Mouse (Mus musculus) hindbrain, embryonic 11.5 days (tissue): ENCODE measurements at regions not wholly inside any gene's neighbourhood (a gene's known extent, or its start where the extent isn't known, plus 50 kb on each side); places are given as distances from the start of the nearest gene placed in this dataset.

Source experiments
- ATAC-seq: fragments of 200-750 bp; cut with Nextera tagmentation; 2 replicates; pipeline ENCODE4 v1.8.0; 2017; ENCODE audit warnings: mild to moderate bottlenecking, moderate TSS enrichment, moderate library complexity; ENCODE audit not compliant: low FRiP score
- DNase-seq: peaks from one replicate; pipeline ENCODE4 v3.0.0-alpha.2; 2015; ENCODE audit warnings: low spot score
- H3K27ac ChIP-seq: fragments of 300-500 bp; sonication (generic); 2 replicates; pipeline ENCODE4 v1.5.1; 2014; ENCODE audit warnings: mild to moderate bottlenecking, low read depth, low read length
- H3K27me3 ChIP-seq: fragments of 300-500 bp; sonication (generic); 2 replicates; pipeline ENCODE4 v1.6.1; 2014; ENCODE audit warnings: mild to moderate bottlenecking, low read length, moderate library complexity, mixed read lengths; ENCODE audit not compliant: control insufficient read depth, insufficient read depth
- H3K36me3 ChIP-seq: fragments of 300-500 bp; sonication (generic); 2 replicates; pipeline ENCODE4 v1.6.1; 2014; ENCODE audit warnings: mild to moderate bottlenecking, low read length, moderate library complexity, mixed read lengths; ENCODE audit not compliant: control insufficient read depth, insufficient read depth
- H3K4me1 ChIP-seq: fragments of 300-500 bp; sonication (generic); replicated peaks from 2 replicates; pipeline ENCODE4 v1.6.1; 2014; ENCODE audit warnings: low read length, mixed read lengths; ENCODE audit not compliant: control insufficient read depth, insufficient read depth
- H3K4me2 ChIP-seq: fragments of 300-500 bp; sonication (generic); replicated peaks from 2 replicates; pipeline ENCODE4 v1.6.1; 2014; ENCODE audit warnings: mild to moderate bottlenecking, low read depth, low read length
- H3K4me3 ChIP-seq: fragments of 300-500 bp; sonication (generic); 2 replicates; pipeline ENCODE4 v1.5.1; 2014; ENCODE audit warnings: low read depth, low read length
- H3K9ac ChIP-seq: fragments of 300-500 bp; sonication (generic); 2 replicates; pipeline ENCODE4 v1.6.1; 2014; ENCODE audit warnings: low read depth, low read length
- H3K9me3 ChIP-seq: fragments of 300-500 bp; sonication (generic); 2 replicates; pipeline ENCODE4 v1.6.1; 2016; ENCODE audit warnings: low read length; ENCODE audit not compliant: control insufficient read depth
- WGBS: fragments of 180-500 bp; shearing (Covaris S2); extraction: QIAGEN DNeasy Blood & Tissue Kit; methylation state at CpG from one replicate; pipeline ENCODE4 v1.1.7; 2014; 5-methylcytosine and 5-hydroxymethylcytosine counted together

GRCm38 (mm10) chr14:47898605-47899004 lies 222.0 kb upstream of the Peli2 start:
- DNase-seq (no peak), ATAC-seq (no peak)
- Histone ChIP-seq H3K9me3 (no peaks in the 10 kb centered on the region), H3K4me1 (no peaks in the 10 kb centered on the region), H3K9ac (no peak overlapping the region), H3K36me3 (no peaks in the 10 kb centered on the region), H3K4me2 (no peak overlapping the region), H3K27ac (no peak overlapping the region), H3K27me3 (no peaks in the 10 kb centered on the region), H3K4me3 (no peak overlapping the region)
- WGBS = 85% methylated on average over 4 of the region's 4 CpGs

DNA sequence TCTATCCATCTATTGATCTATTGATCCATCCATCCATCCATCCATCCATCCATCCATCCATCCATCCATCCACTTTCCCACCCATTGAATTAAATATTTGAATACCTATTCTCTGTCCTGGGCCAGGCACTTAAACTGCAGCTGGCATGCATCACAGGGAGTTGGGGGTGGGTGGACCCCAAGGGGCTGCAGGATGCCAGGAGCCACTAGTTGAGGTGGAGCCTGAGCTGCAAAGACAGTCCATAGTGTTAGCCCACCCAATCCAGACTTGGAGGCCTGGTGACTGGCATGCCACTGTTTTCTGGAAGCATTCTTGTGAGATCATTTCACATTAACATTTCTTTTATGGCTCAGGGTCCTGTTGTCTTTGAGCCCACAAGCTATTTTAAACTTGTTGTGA lies 215.3 kb upstream of the Peli2 start:
- no peak for DNase-seq
- H3K4me3 ChIP-seq = no peak overlapping the region

DNA sequence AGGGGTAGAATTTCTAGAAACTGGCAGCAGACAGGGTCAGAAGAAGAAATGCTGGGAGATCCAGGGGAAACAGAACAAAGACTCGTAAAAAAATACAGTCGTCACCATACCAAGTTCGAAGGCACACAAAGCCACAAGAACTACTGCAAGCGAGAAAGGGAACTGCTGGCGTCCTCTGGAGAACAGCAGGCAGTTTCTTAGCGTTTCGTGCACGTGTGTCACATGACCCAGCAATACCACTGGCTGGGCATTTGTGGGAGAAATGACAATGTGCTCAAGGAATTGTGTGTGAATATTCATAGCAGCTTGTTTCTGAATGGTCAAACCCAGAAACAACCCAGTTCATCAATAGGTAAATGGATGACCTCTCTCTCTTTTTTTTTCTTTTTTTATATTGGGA lies 211.5 kb upstream of the Peli2 start:
- no peak overlapping the region for H3K9ac ChIP-seq
- 0 out of 2 replicates have a peak, but pooled peaks cover 4% of the 10 kb centered on the region for H3K4me1 ChIP-seq
- WGBS = 62% methylated on average over 8 of the region's 8 CpGs
- no peaks in the 10 kb centered on the region for H3K27me3 ChIP-seq
- no peaks in the 10 kb centered on the region for H3K9me3 ChIP-seq
- no peak overlapping the region for H3K4me3 ChIP-seq
- no peak overlapping the region for H3K4me2 ChIP-seq
- peak; percentile 6 for DNase-seq
- H3K27ac ChIP-seq = no peak overlapping the region
- H3K36me3 ChIP-seq = no peaks in the 10 kb centered on the region
- no peak for ATAC-seq

More for the DNA sequence above, 215.3 kb upstream of the Peli2 start:
- H3K27ac ChIP-seq = no peak overlapping the region
- no peaks in the 10 kb centered on the region for H3K36me3 ChIP-seq
- H3K4me2 ChIP-seq = no peak overlapping the region
- H3K9me3 ChIP-seq = no peaks in the 10 kb centered on the region
- H3K9ac ChIP-seq = no peak overlapping the region
- 0 out of 2 replicates have a peak, but pooled peaks cover 2% of the 10 kb centered on the region for H3K4me1 ChIP-seq
- no peaks in the 10 kb centered on the region for H3K27me3 ChIP-seq
- no peak for ATAC-seq

DNA sequence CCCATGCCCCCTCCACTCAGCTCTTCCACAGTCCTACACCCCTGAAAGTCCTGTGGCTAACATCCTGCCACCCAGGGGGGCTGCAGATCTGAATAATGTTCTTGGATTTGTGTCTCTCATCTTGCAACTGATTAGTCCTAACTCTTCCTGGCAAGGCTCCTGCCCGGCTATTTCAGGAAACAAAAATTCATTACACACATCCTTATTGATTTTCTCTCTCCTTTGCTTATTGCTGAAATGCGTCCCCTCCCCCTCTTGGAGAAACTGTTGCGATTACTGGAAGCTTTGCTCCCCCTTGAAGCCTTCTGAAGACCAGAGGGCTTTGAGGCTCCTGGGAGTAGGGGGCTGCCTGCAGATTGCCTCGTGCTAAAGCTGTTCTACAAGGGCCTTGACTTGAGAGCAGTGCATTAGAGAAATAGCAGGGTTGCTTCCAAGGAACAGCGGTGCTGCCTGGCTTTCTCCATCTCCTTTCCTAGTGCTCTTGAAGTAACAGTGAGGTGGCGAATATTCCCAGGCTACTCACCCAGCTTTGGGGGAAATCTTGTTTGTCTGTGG lies 209.8 kb upstream of the Peli2 start:
- ATAC-seq = peak; percentile 38; the same call in 1 of the 2 replicates

GRCm38 (mm10) chr14:47911546-47912545 lies 208.8 kb upstream of the Peli2 start:
- no peak overlapping the region for H3K4me2 ChIP-seq
- H3K4me1 ChIP-seq = 0 out of 2 replicates have a peak, but pooled peaks cover 4% of the 10 kb centered on the region
- H3K27me3 ChIP-seq = no peaks in the 10 kb centered on the region
- no peak overlapping the region for H3K9ac ChIP-seq
- DNase-seq (no peak), ATAC-seq (no peak)
- H3K9me3 ChIP-seq = no peaks in the 10 kb centered on the region
- WGBS = 66% methylated on average over 9 of the region's 9 CpGs
- no peak overlapping the region for H3K4me3 ChIP-seq
- H3K36me3 ChIP-seq = no peaks in the 10 kb centered on the region
- H3K27ac ChIP-seq = 0 out of 2 replicates have a peak overlapping the region, but pooled peaks have one; percentile 27

More for the DNA sequence above, 209.8 kb upstream of the Peli2 start:
- Histone ChIP-seq H3K36me3 (no peaks in the 10 kb centered on the region), H3K4me2 (no peak overlapping the region), H3K27me3 (no peaks in the 10 kb centered on the region), H3K4me1 (0 out of 2 replicates have a peak, but pooled peaks cover 4% of the 10 kb centered on the region), H3K9me3 (no peaks in the 10 kb centered on the region), H3K4me3 (no peak overlapping the region), H3K27ac (0 out of 2 replicates have a peak overlapping the region, but pooled peaks have one; percentile 1), H3K9ac (no peak overlapping the region)
- WGBS = 51% methylated on average over 6 of the region's 6 CpGs
- peak; percentile 32 for DNase-seq

DNA sequence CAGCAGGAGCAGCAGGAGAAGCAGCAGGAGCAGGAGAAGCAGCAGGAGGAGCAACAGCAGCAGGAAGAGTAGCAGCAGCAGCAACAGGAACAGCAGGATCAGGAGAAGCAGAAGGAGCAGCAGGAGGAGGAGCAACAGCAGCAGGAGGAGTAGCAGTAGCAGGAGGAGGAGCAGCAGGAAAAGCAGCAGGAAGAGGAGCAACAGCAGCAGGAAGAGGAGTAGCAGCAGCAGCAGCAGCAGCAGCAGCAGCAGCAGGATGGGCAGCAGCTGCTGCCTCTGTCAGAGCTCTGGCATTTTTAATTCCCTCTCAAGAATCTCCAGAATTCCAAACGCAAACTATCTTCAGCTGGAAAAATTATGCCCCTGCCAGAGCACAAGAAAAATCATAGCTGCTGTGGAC lies 205.0 kb upstream of the Peli2 start:
- Histone ChIP-seq H3K4me2 (no peak overlapping the region), H3K27me3 (no peaks in the 10 kb centered on the region), H3K9me3 (no peaks in the 10 kb centered on the region), H3K4me3 (no peak overlapping the region), H3K36me3 (no peaks in the 10 kb centered on the region), H3K9ac (no peak overlapping the region), H3K27ac (no peak overlapping the region), H3K4me1 (0 out of 2 replicates have a peak, but pooled peaks cover 2% of the 10 kb centered on the region)
- ATAC-seq = no peak
- DNase-seq = no peak
- 83% methylated on average over 1 of the region's 1 CpGs for WGBS

DNA sequence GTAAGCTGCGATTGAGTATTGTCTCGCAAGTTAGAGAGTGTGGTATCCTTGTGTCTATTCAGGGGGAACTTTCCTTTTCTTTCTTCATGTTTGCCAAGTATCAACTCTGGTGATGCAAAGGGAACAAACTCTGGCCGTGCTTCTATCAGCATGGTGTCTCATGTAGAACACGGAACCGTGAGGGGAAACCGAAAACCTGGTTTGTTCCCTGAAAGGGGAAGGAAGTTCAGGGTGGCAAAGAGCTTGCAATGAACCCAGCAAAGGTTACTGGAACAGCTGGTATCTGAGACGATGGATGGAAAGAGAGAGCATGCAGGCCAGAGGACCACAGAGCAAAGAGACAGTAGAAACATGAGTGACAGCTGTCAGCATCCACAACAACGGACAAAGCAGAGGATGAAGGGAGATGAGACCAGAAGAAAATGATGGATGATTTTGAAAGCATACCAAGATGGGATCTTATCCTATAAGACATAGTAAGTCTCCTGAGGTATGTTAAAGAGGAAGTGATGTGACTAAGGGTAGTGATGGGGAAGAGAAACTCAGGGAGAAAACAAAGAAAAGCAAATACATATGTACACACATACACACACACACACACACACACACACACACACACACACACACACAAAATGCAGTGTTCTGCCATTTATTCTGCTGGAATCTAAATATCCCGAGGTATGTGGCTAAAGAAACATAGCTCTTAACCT lies 199.8 kb upstream of the Peli2 start:
- Histone ChIP-seq H3K9me3 (no peaks in the 10 kb centered on the region), H3K27me3 (no peaks in the 10 kb centered on the region), H3K4me3 (no peak overlapping the region), H3K4me1 (no peaks in the 10 kb centered on the region), H3K27ac (no peak overlapping the region), H3K4me2 (no peak overlapping the region), H3K36me3 (no peaks in the 10 kb centered on the region), H3K9ac (no peak overlapping the region)
- WGBS = 94% methylated on average over 9 of the region's 9 CpGs
- no peak for DNase-seq
- ATAC-seq = no peak

- no peak for ATAC-seq
- Histone ChIP-seq H3K4me2 (no peak overlapping the region), H3K27ac (0 out of 2 replicates have a peak overlapping the region, but pooled peaks have one; percentile 30), H3K36me3 (no peaks in the 10 kb centered on the region), H3K9ac (no peak overlapping the region), H3K9me3 (no peaks in the 10 kb centered on the region), H3K4me1 (no peaks in the 10 kb centered on the region), H3K4me3 (no peak overlapping the region), H3K27me3 (no peaks in the 10 kb centered on the region)
- DNase-seq = no peak
- whole genome bisulfite sequencing = 43% methylated on average over 10 of the region's 10 CpGs
Measured at GRCm38 (mm10) chr14:47921811-47922277, 198.8 kb upstream of the Peli2 start.
